18 mouse cellular contexts compared by ENCODE assay signal in the genomic region with DNA sequence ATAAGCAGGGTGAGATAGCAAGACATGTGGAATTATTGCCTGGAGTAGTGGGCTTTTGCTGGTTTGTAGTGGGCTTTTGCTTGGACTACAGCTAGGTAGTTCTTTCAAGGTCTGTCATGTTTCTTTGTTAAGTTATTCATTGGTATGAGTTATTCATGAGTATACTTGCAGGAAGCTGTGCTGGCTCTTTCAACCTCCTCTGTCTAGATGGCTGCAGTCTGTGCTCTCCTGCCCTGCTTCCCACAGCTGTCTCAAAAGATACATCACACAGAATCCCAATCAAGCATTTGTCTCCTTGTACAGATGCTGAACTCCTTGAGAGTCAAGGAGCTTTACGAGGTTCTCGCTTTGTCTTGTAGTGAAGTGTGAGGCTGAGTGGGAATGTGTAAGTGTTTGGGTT.
DNase-seq lines count a peak whose midpoint lies in the region; ATAC-seq lines count a peak whose summit lies in the region.
"Had no signal": no experiment of that assay in that cellular context is flagged by ENCODE, and none has a peak within 500 bp of the region (broad histone marks: within the 10 kb centered on the region; RNA-seq: fewer than 3 reads in every experiment).

No protein-coding gene starts in this region.

- H3K9ac ChIP-seq in kidney, embryonic 14.5 days (ENCODE audit: low read depth, low read length), result no peak overlapping the region
- H3K9ac ChIP-seq in midbrain, embryonic 13.5 days (replicated peaks), result no peak overlapping the region
- H3K9ac ChIP-seq: embryonic facial prominence, embryonic 12.5 days; hindbrain, embryonic 14.5 days had no signal

- no peak overlapping the region for H3K27ac ChIP-seq in kidney, embryonic 14.5 days (ENCODE audit: low read depth, low read length)
- H3K27ac ChIP-seq in midbrain, embryonic 13.5 days, result no peak overlapping the region
- no peak overlapping the region for H3K27ac ChIP-seq in midbrain, embryonic 10.5 days (replicated peaks)
- H3K27ac ChIP-seq: embryonic facial prominence, embryonic 12.5 days; heart, embryonic 10.5 days; hindbrain, embryonic 10.5 days; hindbrain, embryonic 14.5 days had no signal

- no peak for DNase-seq in kidney, postnatal 36 days
- DNase-seq in midbrain, embryonic 10.5 days (ENCODE audit: low spot score), result no peak
- DNase-seq in retina, embryonic 14.5 days (ENCODE audit: low spot score), result peak; percentile 27
- no peak for DNase-seq in natural killer cell, adult 2 months (ENCODE audit: low spot score in 2 of 2)
- DNase-seq in neural tube, embryonic 10.5 days (ENCODE audit: extremely low spot score, low spot score), result no peak
- DNase-seq: cerebellum, adult 11-12 months; cerebellum, adult 9-10 months; cerebellum, postnatal 25 days; gastrocnemius, postnatal 10 days; heart, adult 18-20 months; heart, postnatal 10 days had no signal

- no peaks in the 10 kb centered on the region for H3K4me1 ChIP-seq in kidney, embryonic 14.5 days (ENCODE audit: control insufficient read depth, insufficient read depth, low read length)
- H3K4me1 ChIP-seq in midbrain, embryonic 13.5 days (replicated peaks), result peaks cover 4% of the 10 kb centered on the region; the same call in 1 of the 2 replicates
- 0 out of 2 replicates have a peak, but pooled peaks cover 4% of the 10 kb centered on the region for H3K4me1 ChIP-seq in midbrain, embryonic 10.5 days
- H3K4me1 ChIP-seq: embryonic facial prominence, embryonic 12.5 days; heart, embryonic 10.5 days; hindbrain, embryonic 10.5 days had no signal

- WGBS in kidney, embryonic 14.5 days, result 34% methylated on average over 2 of the region's 2 CpGs
- 60% methylated on average over 2 of the region's 2 CpGs for WGBS in midbrain, embryonic 13.5 days
- WGBS in midbrain, embryonic 10.5 days, result 78% methylated on average over 2 of the region's 2 CpGs

- H3K36me3 ChIP-seq in kidney, embryonic 14.5 days (ENCODE audit: control insufficient read depth, insufficient read depth, low read length), result no peaks in the 10 kb centered on the region
- no peaks in the 10 kb centered on the region for H3K36me3 ChIP-seq in midbrain, embryonic 13.5 days
- H3K36me3 ChIP-seq in midbrain, embryonic 10.5 days, result no peaks in the 10 kb centered on the region
- H3K36me3 ChIP-seq: embryonic facial prominence, embryonic 12.5 days; heart, embryonic 10.5 days; hindbrain, embryonic 10.5 days had no signal

- H3K4me2 ChIP-seq in kidney, embryonic 14.5 days (replicated peaks; ENCODE audit: low read depth, low read length), result no peak overlapping the region
- no peak overlapping the region for H3K4me2 ChIP-seq in midbrain, embryonic 13.5 days (replicated peaks)
- H3K4me2 ChIP-seq: embryonic facial prominence, embryonic 12.5 days; hindbrain, embryonic 14.5 days had no signal

- no peaks in the 10 kb centered on the region for H3K9me3 ChIP-seq in kidney, embryonic 14.5 days (ENCODE audit: control insufficient read depth, low read length)
- no peaks in the 10 kb centered on the region for H3K9me3 ChIP-seq in midbrain, embryonic 13.5 days
- no peaks in the 10 kb centered on the region for H3K9me3 ChIP-seq in midbrain, embryonic 10.5 days (replicated peaks)
- H3K9me3 ChIP-seq: embryonic facial prominence, embryonic 12.5 days; heart, embryonic 10.5 days; hindbrain, embryonic 10.5 days had no signal

- ATAC-seq in kidney, embryonic 14.5 days (ENCODE audit: low FRiP score, low TSS enrichment), result 0 out of 2 replicates have a peak, but pooled peaks have one; percentile 35
- peak; percentile 63; the same call in 1 of the 2 replicates for ATAC-seq in midbrain, embryonic 13.5 days
- ATAC-seq: forebrain, embryonic 16.5 days had no signal

- H3K4me3 ChIP-seq in kidney, embryonic 14.5 days (ENCODE audit: low read length), result no peak overlapping the region
- H3K4me3 ChIP-seq in midbrain, embryonic 13.5 days (replicated peaks), result no peak overlapping the region
- H3K4me3 ChIP-seq in midbrain, embryonic 10.5 days, result no peak overlapping the region
- H3K4me3 ChIP-seq: embryonic facial prominence, embryonic 12.5 days; heart, embryonic 10.5 days; hindbrain, embryonic 10.5 days had no signal

- no peaks in the 10 kb centered on the region for H3K27me3 ChIP-seq in kidney, embryonic 14.5 days (ENCODE audit: control insufficient read depth, insufficient read depth, low read length)
- no peaks in the 10 kb centered on the region for H3K27me3 ChIP-seq in midbrain, embryonic 13.5 days
- no peaks in the 10 kb centered on the region for H3K27me3 ChIP-seq in midbrain, embryonic 10.5 days (ENCODE audit: low read depth, poor library complexity, severe bottlenecking)
- H3K27me3 ChIP-seq: embryonic facial prominence, embryonic 12.5 days had no signal
